Mouse (Mus musculus): ENCODE measurements around the gene Leap2. TPM values are rescaled to one million over a fixed set of nuclear protein-coding genes. Genes with fewer than 3 reads are reported as not detected.

The Leap2 gene
- total RNA-seq, 2 experiments from 2014 or later, result not detected

GRCm38 (mm10) chr11:53456474-53457371 lies 33.8 kb upstream of the Leap2 start, which contains the start of the genes Gm10447 and Shroom1:
Gm10447 (minus strand) TSS chr11:53457110.
Shroom1 (plus strand) TSS chr11:53457205.
- TF ChIP-seq CTCF (IDR thresholded peaks at IDR 0.05), result peak; percentile 59
- peak; percentile 80 for DNase-seq
- peak within 1 kb of the TSS; percentile 61 for H3K27ac ChIP-seq
- H3K4me3 ChIP-seq, result peak within 1 kb of the TSS; percentile 71
- intact Hi-C loops (cut with DNase I), result no loop called here

GRCm38 (mm10) chr11:53453031-53453430 lies 30.1 kb upstream of the Leap2 start:
- intact Hi-C loops (cut with DNase I), result no loop called here
- no peak for TF ChIP-seq CTCF (IDR thresholded peaks at IDR 0.05)
- no peak overlapping the region for H3K27ac ChIP-seq
- DNase-seq, result no peak
- H3K4me3 ChIP-seq, result no peak overlapping the region

DNA sequence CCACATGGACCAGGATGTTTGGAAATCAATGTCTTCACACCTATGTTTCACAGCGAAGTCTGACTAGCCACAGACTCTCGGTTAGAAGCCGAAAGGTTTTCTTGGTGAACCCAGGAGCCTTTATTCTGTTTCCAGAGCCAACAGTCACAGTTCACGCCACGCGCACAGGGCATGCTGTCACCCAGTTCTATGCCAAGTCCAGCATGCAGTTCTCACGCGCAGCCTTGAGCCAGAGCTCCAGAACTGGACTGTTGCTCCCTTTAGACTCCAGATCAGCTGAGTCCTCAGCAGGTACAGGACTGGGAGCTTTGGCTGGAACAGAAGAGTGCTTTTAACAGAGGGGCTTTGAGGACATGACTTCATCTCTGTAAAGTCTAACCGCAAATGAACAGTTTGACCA lies 29.4 kb upstream of the Leap2 start:
- Histone ChIP-seq H3K27ac (no peak overlapping the region), H3K4me3 (no peak overlapping the region)
- TF ChIP-seq CTCF (IDR thresholded peaks at IDR 0.05), result no peak
- intact Hi-C loops (cut with DNase I), result no loop called here
- no peak for DNase-seq

DNA sequence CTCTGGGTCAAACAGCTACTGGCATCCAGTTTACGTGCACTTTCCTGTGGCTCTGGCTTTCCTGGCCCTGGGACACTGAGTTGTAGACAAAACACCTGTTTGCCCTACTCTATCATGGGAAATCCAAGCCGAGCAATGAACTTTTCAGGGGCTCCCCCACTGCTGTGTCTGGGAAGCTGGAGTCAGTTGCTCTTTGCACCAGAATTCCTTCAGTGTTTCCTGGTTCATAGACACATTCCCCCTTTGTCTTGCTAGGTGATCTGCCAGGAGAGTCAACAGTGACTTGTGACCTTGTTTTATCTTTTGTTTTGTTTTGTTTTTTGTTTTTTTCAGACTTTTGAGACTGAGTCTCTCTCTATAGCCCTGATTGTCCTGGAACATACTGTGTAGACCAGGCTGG lies 28.4 kb upstream of the Leap2 start:
- no peak for TF ChIP-seq CTCF (IDR thresholded peaks at IDR 0.05)
- H3K27ac ChIP-seq, result peak overlapping the region; percentile 70
- no peak for DNase-seq
- intact Hi-C loops (cut with DNase I), result no loop called here
- H3K4me3 ChIP-seq, result no peak overlapping the region

- intact Hi-C loops (cut with DNase I), result no loop called here
- no peak overlapping the region for H3K4me3 ChIP-seq
- no peak overlapping the region; the same call in 1 of the 2 replicates for H3K27ac ChIP-seq
- DNase-seq, result no peak
- no peak for TF ChIP-seq CTCF (IDR thresholded peaks at IDR 0.05)
Observed at GRCm38 (mm10) chr11:53450070-53450705, 27.2 kb upstream of the Leap2 start.

DNA sequence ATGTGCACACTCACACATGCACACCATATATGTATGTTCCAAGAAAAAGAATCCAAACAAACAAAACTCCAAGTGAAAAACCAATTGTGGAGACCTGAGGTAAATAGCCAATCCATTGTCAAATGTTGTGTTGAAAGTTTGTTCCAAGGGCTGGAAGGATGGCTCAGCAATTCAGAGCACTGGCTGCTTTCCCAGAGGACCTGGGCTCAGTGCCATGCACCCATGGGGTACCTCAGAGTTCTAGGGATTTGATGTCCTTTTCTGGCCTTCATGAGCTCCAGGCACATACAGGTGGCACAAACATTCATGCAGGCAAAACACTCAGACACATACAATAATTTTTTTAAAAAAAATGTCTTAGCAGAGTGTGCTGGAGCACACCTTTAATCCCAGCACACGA lies 25.6 kb upstream of the Leap2 start:
- peak; percentile 81 for DNase-seq
- intact Hi-C loops (cut with DNase I), result no loop called here
- H3K27ac ChIP-seq, result peak overlapping the region; percentile 52
- H3K4me3 ChIP-seq, result no peak overlapping the region
- no peak for TF ChIP-seq CTCF (IDR thresholded peaks at IDR 0.05)

DNA sequence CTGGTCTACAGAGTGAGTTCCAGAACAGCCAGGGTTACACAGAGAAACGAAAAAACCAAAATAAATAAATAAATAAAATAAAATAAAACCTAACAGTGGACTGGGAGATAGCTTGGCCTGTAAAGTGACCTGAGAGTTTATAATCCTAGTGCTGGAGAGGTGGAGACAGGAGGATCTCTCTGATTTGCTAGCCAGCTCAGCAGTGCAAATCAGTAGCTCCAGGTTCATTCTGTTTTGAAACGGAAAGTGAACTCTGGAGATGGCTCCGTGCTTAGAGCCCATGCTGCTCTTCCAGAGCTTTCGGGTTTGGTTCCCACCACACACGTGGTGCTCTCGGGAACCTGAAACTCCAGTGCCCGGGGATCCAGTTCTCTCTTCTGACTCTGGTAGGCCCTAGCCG lies 25.0 kb upstream of the Leap2 start:
- intact Hi-C loops (cut with DNase I), result no loop called here
- Histone ChIP-seq H3K27ac (peak overlapping the region; percentile 52), H3K4me3 (no peak overlapping the region)
- no peak for TF ChIP-seq CTCF (IDR thresholded peaks at IDR 0.05)
- DNase-seq, result no peak

GRCm38 (mm10) chr11:53446183-53446582 lies 23.2 kb upstream of the Leap2 start:
- no peak overlapping the region for H3K27ac ChIP-seq
- TF ChIP-seq CTCF (IDR thresholded peaks at IDR 0.05), result no peak
- intact Hi-C loops (cut with DNase I), result no loop called here

GRCm38 (mm10) chr11:53445562-53445961 lies 22.6 kb upstream of the Leap2 start:
- intact Hi-C loops (cut with DNase I), result no loop called here
- DNase-seq, result no peak
- no peak for TF ChIP-seq CTCF (IDR thresholded peaks at IDR 0.05)
- Histone ChIP-seq H3K4me3 (no peak overlapping the region), H3K27ac (no peak overlapping the region)

More at GRCm38 (mm10) chr11:53446183-53446582, 23.2 kb upstream of the Leap2 start:
- H3K4me3 ChIP-seq, result no peak overlapping the region
- DNase-seq, result no peak

DNA sequence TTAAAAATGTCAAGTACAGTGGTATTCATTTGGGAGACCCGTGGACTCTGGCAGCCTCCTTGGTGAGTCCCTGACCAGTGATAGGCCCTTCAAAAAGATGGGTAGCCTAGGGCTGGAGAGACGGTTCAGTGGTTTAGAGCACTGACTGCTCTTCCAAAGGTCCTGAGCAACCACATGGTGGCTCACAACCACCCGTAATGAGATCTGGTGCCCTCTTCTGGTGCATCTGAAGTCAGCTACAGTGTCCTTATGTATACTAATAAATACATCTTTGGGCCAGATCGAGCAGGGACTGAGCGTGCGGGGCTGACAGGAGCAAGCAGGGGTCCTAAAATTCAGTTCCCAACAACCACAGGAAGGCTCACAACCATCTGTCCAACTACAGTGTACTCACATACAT lies 20.9 kb upstream of the Leap2 start:
- no peak overlapping the region for H3K27ac ChIP-seq
- intact Hi-C loops (cut with DNase I), result no loop called here
- H3K4me3 ChIP-seq, result no peak overlapping the region
- peak; percentile 70 for TF ChIP-seq CTCF (IDR thresholded peaks at IDR 0.05)
- no peak for DNase-seq

- no peak for DNase-seq
- intact Hi-C loops (cut with DNase I), result no loop called here
- TF ChIP-seq CTCF (IDR thresholded peaks at IDR 0.05), result no peak
- Histone ChIP-seq H3K27ac (peak overlapping the region; percentile 85), H3K4me3 (peak overlapping the region; percentile 48)
Observed at GRCm38 (mm10) chr11:53441921-53442320, 19.0 kb upstream of the Leap2 start.

- intact Hi-C loops (cut with DNase I), result no loop called here
- TF ChIP-seq CTCF (IDR thresholded peaks at IDR 0.05), result no peak
- Histone ChIP-seq H3K27ac (no peak overlapping the region; the same call in 1 of the 2 replicates), H3K4me3 (no peak overlapping the region)
- no peak for DNase-seq
Observed at GRCm38 (mm10) chr11:53436338-53436737, 13.4 kb upstream of the Leap2 start.

- no peak overlapping the region for H3K27ac ChIP-seq
- no peak for TF ChIP-seq CTCF (IDR thresholded peaks at IDR 0.05)
- intact Hi-C loops (cut with DNase I), result no loop called here
Observed at GRCm38 (mm10) chr11:53435504-53435903, 12.5 kb upstream of the Leap2 start.

More at GRCm38 (mm10) chr11:53435504-53435903, 12.5 kb upstream of the Leap2 start:
- no peak overlapping the region for H3K4me3 ChIP-seq
- no peak for DNase-seq

Measured in gastrocnemius, adult 2 months (tissue).